Mouse (Mus musculus) spleen, adult 2 months (tissue): ENCODE data around the gene Trub2.

Experiments used
- CTCF ChIP-seq: fragments of 200-500 bp; IDR thresholded peaks from 2 replicates; pipeline ENCODE4 v1.5.1; 2011; ENCODE audit warnings: mild to moderate bottlenecking, inconsistent platforms; ENCODE audit not compliant: insufficient read depth, insufficient read length, insufficient replicate concordance; ENCODE audit errors: extremely low read depth
- POLR2A ChIP-seq: fragments of 200-500 bp; IDR thresholded peaks from 2 replicates; pipeline ENCODE4 v1.6.1; 2011; ENCODE audit warnings: low read depth, low read length, inconsistent platforms

DNA sequence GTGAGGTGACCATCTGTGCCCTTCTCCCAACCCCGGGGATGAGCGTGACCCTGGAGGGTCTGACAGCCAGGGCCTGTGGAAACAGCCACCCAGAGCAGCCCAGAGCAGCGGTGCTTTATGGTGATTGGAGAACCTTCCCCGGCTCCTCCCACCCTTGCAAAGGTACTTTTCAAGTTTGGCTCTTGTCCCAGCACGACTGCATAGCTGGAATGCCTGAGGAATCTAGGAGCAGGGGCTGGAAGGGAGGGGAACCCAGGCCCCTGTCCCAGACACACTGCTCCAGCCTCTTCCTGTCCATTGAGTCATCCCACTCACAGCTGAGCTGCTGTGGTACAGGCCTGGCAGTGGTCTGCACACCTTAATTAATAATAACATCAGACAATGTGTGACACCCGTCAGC, 71.6 kb downstream of the Trub2 start:
- TF ChIP-seq CTCF (no peak), POLR2A (no peak)
